Mouse (Mus musculus) skeletal muscle tissue, adult 2 months (tissue): Measurements from ENCODE around the gene Atf7.
A peak's percentile ranks its signal among the peaks of the same experiment; 100 is the strongest.

Experiments used
- DNase-seq: peaks from one replicate; pipeline ENCODE4 v3.0.0-alpha.2; 2012; ENCODE audit warnings: low read depth, low spot score

The Atf7 gene

DNA sequence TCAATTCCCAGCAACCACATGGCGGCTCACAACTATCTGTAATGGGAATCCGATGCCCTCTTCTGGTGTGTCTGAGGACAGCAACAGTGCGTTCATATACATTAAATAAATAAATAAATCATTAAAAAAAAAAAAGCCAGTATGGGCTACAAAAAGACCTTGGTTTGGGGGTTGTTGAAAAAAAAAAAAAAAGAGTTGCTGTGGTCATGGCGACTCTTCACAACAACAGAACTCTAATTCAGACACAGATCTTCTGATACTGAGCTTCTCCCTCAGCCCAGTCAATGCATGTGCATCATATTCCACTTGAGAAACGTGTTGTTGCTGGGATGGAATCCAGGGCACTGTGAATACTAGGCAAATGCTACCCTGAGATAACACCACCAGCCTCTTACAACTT is 72.7 kb downstream of the Atf7 start:
- DNase-seq = no peak

GRCm38 (mm10) chr15:102547478-102547877 is 77.8 kb downstream of the Atf7 start:
- no peak for DNase-seq

- DNase-seq = peak; percentile 48
Observed at GRCm38 (mm10) chr15:102546677-102547427, 78.4 kb downstream of the Atf7 start.

DNA sequence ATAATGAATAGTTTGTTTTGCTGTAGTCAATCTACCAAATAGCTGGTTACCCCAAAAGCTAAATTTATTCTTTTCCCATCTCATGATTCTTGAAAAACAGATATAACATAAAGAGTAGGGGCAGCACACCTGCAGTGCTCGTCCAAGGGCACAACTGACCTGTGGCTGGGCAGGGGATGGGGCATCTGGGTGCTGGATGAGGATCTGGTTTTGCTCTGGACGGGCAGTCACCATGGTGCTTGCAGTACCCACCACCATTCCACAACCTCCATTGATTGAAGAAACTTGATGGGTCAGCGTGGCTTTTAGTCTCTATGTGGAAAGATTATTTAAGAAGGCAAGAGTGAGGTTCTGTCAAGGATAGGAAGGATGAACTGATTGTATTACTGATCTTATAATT is 79.0 kb downstream of the Atf7 start:
- no peak for DNase-seq

DNA sequence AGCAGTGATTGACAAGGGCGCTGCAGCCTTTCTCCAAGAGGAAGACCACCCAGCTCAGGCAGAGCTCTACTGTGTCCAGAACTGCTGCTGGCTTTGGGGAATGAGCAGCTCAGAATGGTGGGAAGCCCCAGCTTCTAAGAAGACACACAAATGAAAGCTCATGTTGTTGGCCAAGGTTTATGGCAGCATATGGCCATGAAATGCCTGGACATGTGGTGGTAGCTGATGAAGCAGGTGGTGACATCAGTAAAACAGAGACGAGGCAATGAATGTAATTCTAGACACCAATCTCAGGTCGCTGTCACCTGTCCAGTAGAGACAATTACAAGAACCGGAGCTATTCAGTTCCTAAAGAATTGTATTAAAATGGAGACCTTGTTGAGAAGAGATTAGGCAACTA is 80.5 kb downstream of the Atf7 start:
- DNase-seq = no peak

DNA sequence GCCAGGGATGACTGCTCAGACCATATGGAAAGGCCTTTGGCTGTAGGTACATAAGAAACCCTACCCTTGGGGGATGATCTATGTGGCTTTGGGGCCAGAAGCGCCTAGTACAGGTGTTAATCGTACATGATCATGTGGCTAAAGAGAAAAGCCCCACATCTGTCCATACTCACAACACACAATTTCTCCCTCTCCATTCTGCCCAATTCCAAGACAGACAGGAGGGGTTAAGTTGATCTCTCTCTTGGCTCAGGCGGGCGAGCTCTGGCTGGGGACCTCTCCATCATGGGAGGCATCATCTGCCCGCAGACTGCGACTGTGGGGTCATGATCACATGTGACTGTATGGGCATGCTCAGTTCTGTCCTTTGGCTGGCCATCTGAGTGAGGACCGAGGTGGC is 91.3 kb downstream of the Atf7 start:
- no peak for DNase-seq

- no peak for DNase-seq
Observed at GRCm38 (mm10) chr15:102532106-102532900, 93.0 kb downstream of the Atf7 start.

DNA sequence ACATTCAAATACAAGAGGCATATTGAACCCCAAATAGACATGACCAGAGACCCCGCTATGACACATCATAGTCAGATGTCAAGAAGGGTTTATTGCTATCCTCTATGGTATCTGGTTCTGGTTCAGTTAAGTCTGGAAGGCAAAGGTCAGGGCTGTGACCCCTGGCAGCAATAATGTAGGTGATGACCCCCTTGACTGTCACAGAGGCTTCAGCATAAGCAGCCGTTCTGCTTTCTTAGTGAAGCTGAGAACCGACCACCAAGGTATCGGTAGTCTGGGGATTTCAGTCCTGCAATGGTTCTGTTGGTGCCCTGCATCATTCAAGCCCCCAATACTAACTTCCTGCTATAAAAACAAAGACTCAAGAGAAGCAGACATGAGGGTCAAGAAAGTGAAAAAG is 93.7 kb downstream of the Atf7 start:
- no peak for DNase-seq

- no peak for DNase-seq
Observed at GRCm38 (mm10) chr15:102530566-102530965, 94.7 kb downstream of the Atf7 start.

DNA sequence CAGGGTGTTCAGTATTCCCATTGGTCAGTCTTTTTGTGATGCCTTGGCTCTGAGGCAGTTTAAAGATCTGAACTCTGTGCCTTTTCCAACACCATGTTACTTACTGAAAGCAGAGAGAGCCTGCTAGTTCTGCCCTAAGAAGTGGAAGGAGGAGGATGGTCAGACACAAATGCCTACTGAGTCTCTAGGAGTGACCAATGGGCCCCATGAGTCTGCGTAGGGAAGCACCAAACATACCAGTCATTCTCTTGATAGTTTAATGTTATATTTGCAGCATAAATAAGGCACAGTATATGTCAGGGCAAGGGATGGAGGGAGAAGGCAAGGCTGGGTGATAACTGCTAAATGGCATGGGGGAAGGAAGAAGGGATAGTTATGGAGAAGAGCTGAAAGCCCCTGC is 96.9 kb downstream of the Atf7 start:
- DNase-seq = no peak

DNA sequence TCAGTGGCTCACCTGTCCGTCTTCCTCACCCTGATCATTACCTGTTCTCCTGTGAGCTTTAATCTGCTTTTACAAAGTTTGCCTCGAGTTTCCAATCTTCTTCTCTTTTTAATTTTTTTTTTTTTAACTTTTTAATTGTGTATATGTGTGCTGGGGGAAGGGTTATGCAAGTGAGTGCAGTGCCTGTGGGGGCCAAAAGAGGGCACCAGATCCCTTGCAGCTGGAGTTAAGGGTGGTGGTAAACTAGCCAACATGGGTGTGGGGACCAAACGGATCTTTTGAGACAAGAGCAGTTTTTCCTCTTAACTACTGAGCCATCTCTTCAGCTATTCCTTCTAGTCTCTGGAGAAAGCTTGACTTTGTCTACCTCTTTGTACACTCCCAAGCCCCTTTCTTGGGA is 97.3 kb downstream of the Atf7 start:
- no peak for DNase-seq

GRCm38 (mm10) chr15:102526111-102527002 is 98.9 kb downstream of the Atf7 start:
- no peak for DNase-seq

GRCm38 (mm10) chr15:102524892-102525485 is 100.3 kb downstream of the Atf7 start, which contains the start of gene Npff:
Gene Npff, minus strand, starts transcription at chr15:102524942.
- peak; percentile 54 for DNase-seq

DNA sequence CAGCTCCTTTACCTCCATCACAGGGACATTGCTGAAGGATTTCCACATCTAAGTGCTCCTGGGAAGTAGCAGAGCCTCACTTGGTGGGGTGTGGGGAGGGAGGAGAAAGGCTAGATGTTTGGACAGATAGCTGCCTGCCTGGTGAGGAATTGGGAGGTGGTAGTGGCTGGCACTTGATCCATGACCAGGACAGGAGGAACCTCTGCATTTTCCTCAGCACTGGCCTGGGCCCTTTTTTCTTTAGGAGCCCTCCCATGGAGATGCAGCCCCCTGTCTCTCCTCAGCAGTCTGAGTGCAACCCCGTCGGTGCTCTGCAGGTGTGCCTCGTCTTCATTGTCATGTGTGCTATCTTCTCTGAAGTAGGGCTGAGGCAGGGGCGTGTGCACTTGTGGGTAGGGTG is 103.8 kb downstream of the Atf7 start:
- no peak for DNase-seq

DNA sequence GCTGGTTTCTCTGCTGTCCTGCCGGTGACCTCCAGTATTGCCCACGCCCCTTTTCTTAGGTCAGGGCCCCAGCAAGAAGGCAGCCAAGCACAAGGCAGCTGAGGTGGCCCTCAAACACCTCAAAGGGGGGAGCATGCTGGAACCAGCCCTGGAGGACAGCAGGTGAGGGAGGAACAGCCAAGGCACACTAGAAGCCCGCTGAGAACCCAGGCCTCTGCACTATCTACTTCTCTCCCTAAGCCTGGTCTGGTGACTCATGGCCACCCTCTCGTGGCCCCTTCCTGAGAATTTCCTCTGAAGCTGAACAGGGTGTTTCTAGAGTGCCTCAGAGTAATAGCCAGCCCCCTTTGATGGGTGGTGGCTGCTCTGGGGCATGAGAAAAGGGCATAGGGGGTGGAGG is 104.8 kb downstream of the Atf7 start:
- DNase-seq = no peak

DNA sequence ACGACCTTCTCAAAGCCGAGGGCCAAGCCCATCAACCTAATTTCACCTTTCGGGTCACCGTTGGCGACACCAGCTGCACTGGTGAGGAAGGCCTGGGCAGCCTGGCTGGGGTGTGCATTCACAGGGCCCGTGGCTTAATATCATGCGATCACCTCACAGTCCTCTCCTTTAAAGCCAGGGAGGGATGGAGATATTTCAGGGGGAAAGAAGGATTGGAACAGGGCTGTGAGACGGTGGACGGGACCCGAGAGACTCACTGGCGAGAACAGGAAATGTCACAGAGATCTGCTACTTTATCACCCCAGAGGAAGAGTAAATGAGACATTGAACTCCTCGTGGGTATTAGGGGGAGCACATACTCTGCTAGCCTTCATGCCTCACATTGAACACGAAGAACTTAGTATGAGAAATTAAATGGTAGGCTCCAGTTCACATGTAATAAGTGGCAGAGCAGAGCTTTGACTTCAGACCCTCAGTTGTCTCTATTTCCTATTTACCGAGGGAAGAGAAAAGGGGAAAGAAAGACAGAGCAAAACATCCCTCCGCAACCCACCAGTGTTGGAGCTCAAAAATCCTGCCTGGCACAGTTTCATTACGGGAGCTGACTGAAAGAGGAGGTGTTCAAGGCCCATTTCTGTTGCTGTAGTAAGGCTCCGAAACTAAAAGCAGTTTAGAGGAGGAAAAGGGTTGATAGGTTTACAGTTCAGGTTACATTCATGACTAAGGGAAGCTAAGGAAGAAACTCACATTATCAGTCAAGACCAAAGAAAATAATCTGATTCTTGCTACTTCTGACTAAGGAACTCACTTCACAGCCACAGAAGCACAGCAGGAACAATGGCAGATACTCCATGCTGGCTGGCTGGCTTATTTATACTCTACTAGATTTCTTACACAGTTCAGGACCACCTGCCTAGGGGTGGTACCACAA is 105.8 kb downstream of the Atf7 start:
- DNase-seq = no peak

DNA sequence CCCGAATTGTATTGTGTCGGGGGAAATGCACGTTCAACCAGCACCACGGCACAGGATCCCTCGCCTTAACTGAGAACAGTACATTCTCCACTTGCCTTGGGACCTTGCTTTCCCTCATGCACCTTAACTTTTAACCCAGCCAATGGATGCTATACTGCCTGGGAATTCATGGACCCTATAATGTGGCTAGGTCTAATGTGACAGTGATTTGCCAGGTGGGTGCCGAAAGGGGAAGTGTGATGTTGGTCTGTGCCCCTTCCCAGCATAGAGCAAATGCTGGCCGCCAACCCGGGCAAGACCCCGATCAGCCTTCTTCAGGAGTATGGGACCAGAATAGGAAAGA is 106.4 kb downstream of the Atf7 start:
- DNase-seq = no peak

- peak; percentile 99 for DNase-seq
Observed at GRCm38 (mm10) chr15:102517976-102518858, 107.0 kb downstream of the Atf7 start, which contains the start of gene Tarbp2. Gene Tarbp2, plus strand, starts transcription at chr15:102518192.

DNA sequence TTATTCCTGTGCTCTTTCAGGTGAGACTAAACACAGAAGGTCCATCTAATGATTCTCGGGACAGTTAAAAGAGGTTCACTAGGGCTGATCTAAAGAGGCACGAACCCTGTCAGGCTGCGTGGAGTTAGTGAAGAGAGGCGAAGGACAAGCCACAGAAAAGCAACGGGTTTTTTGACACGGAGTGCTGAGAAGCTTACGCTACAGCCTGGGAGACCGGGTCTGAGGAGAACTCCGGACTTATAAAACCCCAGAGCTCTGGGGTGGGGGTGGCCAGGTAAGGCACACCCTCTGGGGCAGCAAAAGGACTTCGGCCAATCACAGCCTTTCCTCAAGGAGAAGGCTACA is 107.7 kb downstream of the Atf7 start:
- DNase-seq = no peak
